Mouse (Mus musculus) hindbrain, embryonic 11.5 days (tissue): ENCODE measurements around the gene Camta1. TPM values are rescaled to one million over a fixed set of nuclear protein-coding genes. Genes with fewer than 3 reads are reported as not detected.

ENCODE experiments used
- ATAC-seq: fragments of 200-750 bp; cut with Nextera tagmentation; 2 replicates; pipeline ENCODE4 v1.8.0; 2017; ENCODE audit warnings: mild to moderate bottlenecking, moderate TSS enrichment, moderate library complexity; ENCODE audit not compliant: low FRiP score
- DNase-seq: peaks from one replicate; pipeline ENCODE4 v3.0.0-alpha.2; 2015; ENCODE audit warnings: low spot score
- H3K27ac ChIP-seq: fragments of 300-500 bp; sonication (generic); 2 replicates; pipeline ENCODE4 v1.5.1; 2014; ENCODE audit warnings: mild to moderate bottlenecking, low read depth, low read length
- H3K27me3 ChIP-seq: fragments of 300-500 bp; sonication (generic); 2 replicates; pipeline ENCODE4 v1.6.1; 2014; ENCODE audit warnings: mild to moderate bottlenecking, low read length, moderate library complexity, mixed read lengths; ENCODE audit not compliant: control insufficient read depth, insufficient read depth
- H3K36me3 ChIP-seq: fragments of 300-500 bp; sonication (generic); 2 replicates; pipeline ENCODE4 v1.6.1; 2014; ENCODE audit warnings: mild to moderate bottlenecking, low read length, moderate library complexity, mixed read lengths; ENCODE audit not compliant: control insufficient read depth, insufficient read depth
- H3K4me1 ChIP-seq: fragments of 300-500 bp; sonication (generic); replicated peaks from 2 replicates; pipeline ENCODE4 v1.6.1; 2014; ENCODE audit warnings: low read length, mixed read lengths; ENCODE audit not compliant: control insufficient read depth, insufficient read depth
- H3K4me2 ChIP-seq: fragments of 300-500 bp; sonication (generic); replicated peaks from 2 replicates; pipeline ENCODE4 v1.6.1; 2014; ENCODE audit warnings: mild to moderate bottlenecking, low read depth, low read length
- H3K4me3 ChIP-seq: fragments of 300-500 bp; sonication (generic); 2 replicates; pipeline ENCODE4 v1.5.1; 2014; ENCODE audit warnings: low read depth, low read length
- H3K9ac ChIP-seq: fragments of 300-500 bp; sonication (generic); 2 replicates; pipeline ENCODE4 v1.6.1; 2014; ENCODE audit warnings: low read depth, low read length
- H3K9me3 ChIP-seq: fragments of 300-500 bp; sonication (generic); 2 replicates; pipeline ENCODE4 v1.6.1; 2016; ENCODE audit warnings: low read length; ENCODE audit not compliant: control insufficient read depth
- WGBS: fragments of 180-500 bp; shearing (Covaris S2); extraction: QIAGEN DNeasy Blood & Tissue Kit; methylation state at CpG from one replicate; pipeline ENCODE4 v1.1.7; 2014; 5-methylcytosine and 5-hydroxymethylcytosine counted together
- polyA plus RNA-seq: library from polyadenylated mRNA; unstranded; fragments of >200 nt; fragmentation: Nextera tagmentation; extraction: Ambion mirVana; gene quantifications from 2 replicates; pipeline ENCODE4 v1.2.1, GENCODE M21; 2014

The Camta1 gene
- 117 and 130 TPM in 2 replicates for polyA plus RNA-seq

GRCm38 (mm10) chr4:151861806-151862739 lies at the start of gene Camta1:
Camta1 (minus strand) TSS chr4:151861876.
- peaks cover 4% of the 10 kb centered on the region; the same call in 1 of the 2 replicates for H3K4me1 ChIP-seq
- H3K9me3 ChIP-seq = no peaks in the 10 kb centered on the region
- H3K9ac ChIP-seq = peak within 1 kb of the TSS; percentile 80
- ATAC-seq (peak; percentile 98), DNase-seq (peak; percentile 99)
- H3K27ac ChIP-seq = peak within 1 kb of the TSS; percentile 84
- peak within 1 kb of the TSS; percentile 73 for H3K4me3 ChIP-seq
- H3K4me2 ChIP-seq = peak within 1 kb of the TSS; percentile 88
- no peaks in the 10 kb centered on the region for H3K36me3 ChIP-seq
- under 1% methylated on average over 68 of the region's 85 CpGs for WGBS
- H3K27me3 ChIP-seq = no peaks in the 10 kb centered on the region

DNA sequence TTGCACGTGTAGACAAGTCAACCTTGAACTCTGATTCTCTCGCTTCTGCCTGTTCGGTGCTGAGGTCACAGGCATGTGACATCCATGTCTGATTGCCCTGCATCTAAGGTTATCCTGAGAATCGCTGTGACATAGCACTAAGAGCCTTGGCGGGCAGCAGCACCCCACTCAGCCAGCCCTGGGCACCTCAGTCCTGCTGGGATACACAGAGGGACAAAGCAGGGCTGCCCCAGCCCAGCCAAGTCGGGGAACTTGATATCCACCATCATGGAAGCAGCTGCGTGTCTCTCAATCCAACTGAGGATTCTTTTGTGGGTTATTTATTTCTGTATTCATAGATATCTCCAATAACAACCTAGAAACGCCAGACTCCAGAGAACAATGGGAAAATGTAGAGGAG lies 47.1 kb upstream of the Camta1 start:
- DNase-seq (no peak), ATAC-seq (no peak)
- no peak overlapping the region for H3K27ac ChIP-seq
- H3K4me3 ChIP-seq = no peak overlapping the region
- no peaks in the 10 kb centered on the region for H3K9me3 ChIP-seq
- H3K4me2 ChIP-seq = no peak overlapping the region
- H3K27me3 ChIP-seq = no peaks in the 10 kb centered on the region
- H3K9ac ChIP-seq = no peak overlapping the region
- WGBS = 80% methylated on average over 8 of the region's 8 CpGs
- H3K36me3 ChIP-seq = no peaks in the 10 kb centered on the region
- no peaks in the 10 kb centered on the region for H3K4me1 ChIP-seq

- H3K4me2 ChIP-seq = no peak overlapping the region
- 0 out of 2 replicates have a peak overlapping the region, but pooled peaks have one; percentile 17 for H3K27ac ChIP-seq
- no peak overlapping the region for H3K9ac ChIP-seq
- no peaks in the 10 kb centered on the region for H3K27me3 ChIP-seq
- ATAC-seq (no peak), DNase-seq (peak; percentile 36)
- no peak overlapping the region for H3K4me3 ChIP-seq
- H3K36me3 ChIP-seq = no peaks in the 10 kb centered on the region
- H3K4me1 ChIP-seq = no peaks in the 10 kb centered on the region
- WGBS = 77% methylated on average over 26 of the region's 26 CpGs
- no peaks in the 10 kb centered on the region for H3K9me3 ChIP-seq
These were observed 46.1 kb upstream of the Camta1 start for GRCm38 (mm10) chr4:151907577-151908343.

- no peaks in the 10 kb centered on the region for H3K36me3 ChIP-seq
- H3K9me3 ChIP-seq = no peaks in the 10 kb centered on the region
- H3K4me1 ChIP-seq = no peaks in the 10 kb centered on the region
- DNase-seq (no peak), ATAC-seq (no peak)
- H3K4me3 ChIP-seq = no peak overlapping the region
- 80% methylated on average over 4 of the region's 4 CpGs for WGBS
- no peak overlapping the region for H3K27ac ChIP-seq
- H3K4me2 ChIP-seq = no peak overlapping the region
- H3K9ac ChIP-seq = no peak overlapping the region
- H3K27me3 ChIP-seq = no peaks in the 10 kb centered on the region
These were observed 43.9 kb upstream of the Camta1 start for GRCm38 (mm10) chr4:151905621-151906020.

DNA sequence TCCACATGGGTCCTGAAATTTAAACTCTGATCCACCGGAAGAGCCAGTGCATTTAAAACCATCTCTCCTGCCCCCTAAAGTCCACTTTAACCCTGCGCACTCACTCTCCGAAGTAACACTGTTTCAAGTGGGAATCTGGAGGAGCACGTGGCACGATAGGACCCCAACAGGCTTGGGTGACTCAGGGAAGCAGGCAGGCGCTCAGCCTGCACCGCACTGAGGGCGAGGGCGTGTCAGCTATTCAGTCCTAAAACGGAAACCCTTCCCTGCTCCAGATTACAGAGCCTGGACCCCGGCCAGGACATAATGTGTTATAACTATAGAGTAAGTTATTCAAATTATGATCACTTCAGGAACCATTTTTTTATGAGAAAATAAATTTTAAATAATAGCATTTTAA lies 42.4 kb upstream of the Camta1 start:
- ATAC-seq = no peak
- Histone ChIP-seq H3K27me3 (no peaks in the 10 kb centered on the region), H3K36me3 (no peaks in the 10 kb centered on the region), H3K4me1 (no peaks in the 10 kb centered on the region), H3K9ac (no peak overlapping the region), H3K27ac (no peak overlapping the region), H3K4me2 (no peak overlapping the region), H3K9me3 (no peaks in the 10 kb centered on the region), H3K4me3 (no peak overlapping the region)
- WGBS = 61% methylated on average over 11 of the region's 11 CpGs
- no peak for DNase-seq

DNA sequence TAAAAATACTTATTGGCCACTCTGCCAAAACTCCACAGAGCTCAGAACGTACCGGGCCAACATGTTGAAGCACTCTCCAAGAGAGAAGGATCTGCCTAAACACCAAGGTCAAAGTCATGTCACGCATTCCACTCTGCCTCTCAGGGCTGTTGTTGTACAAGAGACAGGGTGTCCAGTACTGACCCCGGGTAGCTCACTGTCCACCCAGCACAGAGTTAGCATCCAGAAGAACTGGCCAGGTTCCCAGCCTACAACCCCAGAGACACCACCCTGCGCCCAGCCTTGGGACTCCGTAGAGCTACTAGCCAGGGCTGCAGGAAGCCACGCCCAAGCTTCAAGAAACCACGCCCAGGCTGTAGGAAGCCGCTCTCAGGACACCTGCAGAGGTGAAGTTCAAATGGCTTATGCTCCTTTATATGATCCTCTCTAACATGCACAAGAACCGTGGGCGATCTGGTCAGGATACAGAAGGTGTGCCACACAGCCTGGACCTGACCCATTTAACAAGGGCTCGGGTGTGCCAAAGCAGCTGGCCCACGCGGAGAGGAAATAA lies 41.1 kb upstream of the Camta1 start:
- Histone ChIP-seq H3K4me1 (no peaks in the 10 kb centered on the region), H3K4me3 (no peak overlapping the region), H3K36me3 (no peaks in the 10 kb centered on the region), H3K4me2 (no peak overlapping the region), H3K27ac (no peak overlapping the region), H3K9me3 (no peaks in the 10 kb centered on the region), H3K9ac (no peak overlapping the region), H3K27me3 (no peaks in the 10 kb centered on the region)
- ATAC-seq = no peak
- WGBS = 58% methylated on average over 14 of the region's 14 CpGs
- DNase-seq = no peak

- DNase-seq = no peak
- no peak overlapping the region for H3K27ac ChIP-seq
- H3K4me3 ChIP-seq = no peak overlapping the region
- ATAC-seq = no peak
- no peaks in the 10 kb centered on the region for H3K9me3 ChIP-seq
- H3K4me1 ChIP-seq = no peaks in the 10 kb centered on the region
- H3K36me3 ChIP-seq = no peaks in the 10 kb centered on the region
- 85% methylated on average over 17 of the region's 17 CpGs for WGBS
- no peak overlapping the region for H3K9ac ChIP-seq
- H3K27me3 ChIP-seq = no peaks in the 10 kb centered on the region
- H3K4me2 ChIP-seq = no peak overlapping the region
These were observed 40.5 kb upstream of the Camta1 start for GRCm38 (mm10) chr4:151902046-151902688.

DNA sequence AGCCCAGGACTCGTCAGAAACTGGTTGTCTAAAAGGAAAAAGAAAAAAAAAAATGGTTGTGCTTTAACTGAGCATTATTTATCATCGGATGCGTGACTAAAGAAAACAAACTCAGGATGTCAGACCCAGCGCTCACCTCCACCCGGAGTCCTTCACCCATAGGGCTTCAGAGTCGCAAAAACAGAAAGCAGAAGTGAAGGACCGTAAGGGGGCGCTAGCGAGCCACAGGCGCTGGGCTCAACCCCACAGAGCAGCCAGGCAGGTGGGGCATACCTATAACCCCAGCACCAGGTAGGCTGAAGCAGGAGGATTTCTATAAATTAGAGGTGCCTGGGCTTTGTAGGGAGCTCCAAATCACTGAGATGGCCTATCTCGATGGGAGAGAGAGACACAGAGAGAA lies 39.7 kb upstream of the Camta1 start:
- H3K9ac ChIP-seq = no peak overlapping the region
- no peaks in the 10 kb centered on the region for H3K27me3 ChIP-seq
- H3K36me3 ChIP-seq = no peaks in the 10 kb centered on the region
- no peaks in the 10 kb centered on the region for H3K9me3 ChIP-seq
- WGBS = 69% methylated on average over 11 of the region's 11 CpGs
- ATAC-seq (no peak), DNase-seq (no peak)
- H3K4me2 ChIP-seq = no peak overlapping the region
- H3K4me3 ChIP-seq = no peak overlapping the region
- H3K4me1 ChIP-seq = no peaks in the 10 kb centered on the region
- H3K27ac ChIP-seq = no peak overlapping the region
